Mouse (Mus musculus) heart, postnatal 4 days (tissue): ENCODE data around the gene Pnmt. TPM values are rescaled to one million over a fixed set of nuclear protein-coding genes. Genes with fewer than 3 reads are reported as not detected.

Source experiments
- DNase-seq: peaks from one replicate; pipeline ENCODE4 v3.0.0; 2021
- total RNA-seq, 2 experiments: library from RNA; stranded (reverse); gene quantifications; 2 replicates each; pipeline ENCODE4 v1.2.3; 2021

The Pnmt gene
- total RNA-seq, 2 experiments from 2014 or later = not detected

GRCm38 (mm10) chr11:98384216-98384615 is 2.0 kb upstream of the Pnmt start:
- DNase-seq = no peak

DNA sequence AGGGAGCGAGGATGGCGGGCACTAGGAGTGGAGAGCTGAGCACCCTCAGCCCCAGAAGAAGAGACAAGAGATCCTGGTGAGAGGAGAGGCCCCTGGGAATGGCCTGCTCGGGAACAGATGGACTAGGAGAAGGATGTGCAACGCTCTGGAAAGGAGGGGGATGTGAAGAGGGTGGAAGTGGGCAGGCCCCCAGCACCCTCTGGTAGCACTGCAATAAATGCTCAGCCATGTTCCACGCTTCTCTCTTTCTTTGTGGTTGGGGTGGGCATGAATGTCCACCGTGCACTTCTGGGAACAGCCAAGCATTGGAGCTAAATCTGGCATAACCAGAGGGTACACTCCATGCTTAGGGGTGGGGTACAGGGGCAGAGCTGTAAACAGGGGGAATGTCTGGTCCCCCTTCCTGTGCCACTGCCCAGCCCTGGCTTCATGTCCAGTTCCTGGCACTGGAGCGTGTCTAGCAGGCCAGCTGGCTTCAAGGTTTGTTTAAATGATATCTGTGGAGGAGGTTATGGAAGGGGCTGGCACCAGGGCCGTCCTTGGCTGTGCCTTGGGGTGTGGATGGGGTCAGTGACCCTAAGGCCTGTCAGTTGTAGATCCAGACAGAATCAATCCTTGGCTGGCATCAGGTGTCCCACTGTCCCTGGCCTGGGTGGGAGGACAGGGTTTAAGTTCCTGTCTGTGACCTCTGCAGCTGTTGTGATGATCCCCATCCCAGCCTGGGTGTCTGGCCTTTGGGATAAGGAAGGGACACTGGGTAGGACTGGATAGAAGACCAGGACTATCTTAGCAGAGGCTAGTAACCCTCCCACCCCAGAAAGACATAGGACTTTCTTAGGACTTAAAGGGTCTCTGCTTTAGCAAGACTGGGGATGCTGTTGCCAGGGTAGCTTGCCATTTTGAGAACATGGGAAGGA is 1.3 kb upstream of the Pnmt start:
- DNase-seq = peak; percentile 47

GRCm38 (mm10) chr11:98386596-98386995 is 346 bp downstream of the Pnmt start:
- DNase-seq = no peak

DNA sequence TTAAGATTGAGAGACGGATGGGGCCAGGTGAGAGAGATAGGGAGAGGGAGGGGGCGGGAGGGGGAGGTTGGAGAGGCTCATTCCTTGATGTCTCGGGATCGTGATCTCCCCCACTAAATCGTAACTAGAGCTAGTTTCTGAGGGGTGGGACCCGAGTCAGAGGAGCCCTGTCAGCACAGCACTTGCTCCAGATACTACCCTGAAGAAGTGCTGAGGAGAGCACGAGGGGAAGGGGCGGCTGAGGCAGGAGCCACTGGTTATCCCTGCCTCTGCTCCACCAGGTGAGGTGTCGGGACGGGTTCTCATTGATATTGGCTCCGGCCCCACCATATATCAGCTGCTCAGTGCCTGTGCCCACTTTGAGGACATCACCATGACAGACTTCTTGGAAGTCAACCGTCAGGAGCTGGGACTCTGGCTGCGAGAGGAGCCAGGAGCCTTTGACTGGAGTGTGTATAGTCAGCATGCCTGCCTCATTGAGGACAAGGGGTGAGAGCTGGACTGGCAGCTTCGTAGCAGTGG is 867 bp downstream of the Pnmt start:
- no peak for DNase-seq

GRCm38 (mm10) chr11:98388282-98388681 is 2.0 kb downstream of the Pnmt start:
- DNase-seq = no peak

- peak; percentile 71 for DNase-seq
Measured at GRCm38 (mm10) chr11:98389221-98389780, 3.1 kb downstream of the Pnmt start.

GRCm38 (mm10) chr11:98390141-98390540 is 3.9 kb downstream of the Pnmt start:
- DNase-seq = peak; percentile 4

DNA sequence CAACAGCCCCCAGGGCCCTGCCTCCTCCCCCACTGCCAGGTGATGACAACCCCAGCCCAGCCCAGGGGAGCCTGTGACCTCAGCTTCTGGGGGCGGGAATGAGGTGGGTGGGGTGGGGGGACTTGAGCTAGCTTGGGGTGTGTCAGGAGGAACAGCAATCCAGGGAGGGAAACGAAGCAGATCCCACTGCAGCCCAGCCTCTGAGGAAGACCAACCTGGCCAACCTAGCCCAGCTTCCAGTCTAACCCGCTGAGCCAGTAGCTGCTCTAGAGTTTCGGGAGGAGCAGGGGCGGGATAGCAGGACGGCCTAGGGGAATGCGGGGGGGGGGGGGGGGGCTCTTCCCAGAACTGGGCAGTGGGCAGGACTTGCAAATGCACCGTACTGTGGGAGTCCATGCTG is 5.8 kb downstream of the Pnmt start:
- DNase-seq = no peak

GRCm38 (mm10) chr11:98392645-98393044 is 6.4 kb downstream of the Pnmt start:
- peak; percentile 33 for DNase-seq

DNA sequence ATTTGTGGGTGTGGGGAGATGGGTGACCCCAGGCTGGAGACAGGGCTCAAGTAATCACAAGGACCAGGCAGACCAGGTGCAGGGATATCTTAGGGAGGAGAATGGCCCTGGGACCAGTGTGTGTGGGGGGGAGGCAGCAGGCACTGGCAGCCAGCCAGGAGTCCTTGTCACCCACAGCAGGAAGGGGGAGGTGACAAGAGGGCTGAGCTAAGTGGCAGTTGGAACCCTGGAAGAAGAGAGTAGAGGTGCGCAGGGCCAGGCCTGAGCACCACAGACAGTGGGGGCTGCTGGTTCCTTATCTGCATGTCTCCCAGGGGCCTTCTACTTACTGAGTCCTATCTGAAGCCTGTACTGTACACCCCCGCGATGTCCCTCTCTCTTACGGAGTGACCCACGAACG is 7.1 kb downstream of the Pnmt start:
- DNase-seq = peak; percentile 84

DNA sequence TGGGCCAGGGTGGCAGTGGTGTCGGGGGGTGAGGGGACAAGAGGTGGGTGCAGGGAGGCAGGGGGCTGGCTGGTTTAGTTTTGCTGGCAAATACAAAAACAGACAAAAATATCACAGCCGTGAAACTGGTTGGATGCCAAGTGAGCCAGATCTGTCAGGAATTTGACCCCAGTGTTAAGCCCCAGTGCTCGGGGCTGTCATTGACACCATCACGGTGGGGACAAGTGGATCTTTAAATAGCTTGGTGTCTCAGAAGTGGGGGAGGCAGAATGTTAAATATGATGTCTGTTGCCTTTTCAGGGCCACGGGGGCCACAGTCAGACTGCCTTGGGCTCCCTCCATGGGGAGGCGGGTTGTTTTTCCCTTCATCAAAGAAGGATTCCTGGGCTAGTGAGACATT is 8.1 kb downstream of the Pnmt start:
- DNase-seq = peak; percentile 77

GRCm38 (mm10) chr11:98395041-98395440 is 8.8 kb downstream of the Pnmt start:
- DNase-seq = peak; percentile 80

GRCm38 (mm10) chr11:98397946-98398345 is 11.7 kb downstream of the Pnmt start:
- no peak for DNase-seq

DNA sequence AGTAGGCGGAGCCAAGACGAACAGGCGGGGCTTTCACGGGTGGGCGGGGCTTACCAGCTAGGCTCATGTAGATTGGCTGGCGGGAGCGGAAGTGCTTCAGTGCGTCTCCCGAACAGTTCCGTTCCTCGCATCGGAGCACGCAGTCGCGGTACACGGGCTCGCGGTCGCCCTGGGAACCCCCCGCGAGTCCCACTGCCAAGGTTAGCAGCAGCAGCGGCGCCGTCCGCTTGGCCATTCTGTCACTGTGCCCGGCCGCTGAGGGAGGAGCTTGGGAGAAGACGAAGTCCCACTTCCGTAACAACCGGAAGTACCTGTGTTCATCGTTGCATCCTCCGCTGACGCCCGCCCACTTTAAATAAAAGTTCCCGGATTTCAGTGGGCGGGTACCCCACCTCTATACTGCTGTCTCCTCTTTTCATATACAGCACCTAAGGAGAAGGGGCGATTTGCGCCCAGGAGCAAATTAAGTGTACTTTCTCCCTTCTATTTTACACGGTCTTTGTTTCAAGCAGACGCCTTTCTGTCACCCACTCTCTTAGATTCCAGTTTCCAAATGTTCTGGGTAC is 14.0 kb downstream of the Pnmt start, which contains the start of gene Pgap3:
Gene Pgap3 (minus strand): TSS at position 330 of the 566 bp plus-strand sequence.
- peak; percentile 88 for DNase-seq

DNA sequence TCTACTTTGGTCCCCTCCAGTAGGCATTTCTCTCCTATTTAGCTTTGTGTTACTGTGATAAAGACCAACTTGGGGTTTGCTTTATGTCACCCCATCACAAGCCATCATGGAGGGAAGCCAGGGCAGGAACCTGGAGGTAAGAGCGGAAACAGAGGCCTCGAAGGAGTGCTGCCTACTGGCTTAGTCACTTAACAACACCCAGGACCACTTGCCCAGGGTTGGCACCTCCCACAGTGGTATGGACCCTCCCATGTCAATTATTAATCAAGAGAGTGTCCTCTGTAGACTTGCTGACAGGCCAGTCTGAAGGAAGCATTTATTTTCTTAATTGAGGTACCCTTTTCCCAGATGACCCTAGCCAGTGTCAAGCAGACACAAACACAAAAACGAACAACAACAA is 14.6 kb downstream of the Pnmt start:
- DNase-seq = no peak

GRCm38 (mm10) chr11:98406621-98407020 is 20.4 kb downstream of the Pnmt start:
- no peak for DNase-seq

DNA sequence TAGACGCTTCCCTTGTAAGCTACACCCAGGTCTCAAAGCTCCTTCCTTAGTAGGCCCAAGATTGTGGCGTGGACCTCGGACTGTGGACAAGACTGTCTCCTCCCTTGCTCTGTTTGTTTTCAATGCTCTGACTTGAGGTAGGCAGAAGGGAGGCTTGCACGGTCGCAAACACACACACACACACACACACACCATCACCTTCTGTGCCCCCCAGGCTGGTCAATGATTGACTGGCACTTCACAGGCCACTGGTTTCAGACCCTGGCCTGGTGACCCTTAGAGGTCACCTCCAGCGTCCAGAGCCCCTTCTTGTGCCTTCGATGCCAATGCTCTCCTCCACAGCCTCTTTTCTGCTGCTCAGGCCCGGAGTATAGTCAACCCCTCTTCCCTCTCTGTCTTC is 22.6 kb downstream of the Pnmt start:
- DNase-seq = no peak

DNA sequence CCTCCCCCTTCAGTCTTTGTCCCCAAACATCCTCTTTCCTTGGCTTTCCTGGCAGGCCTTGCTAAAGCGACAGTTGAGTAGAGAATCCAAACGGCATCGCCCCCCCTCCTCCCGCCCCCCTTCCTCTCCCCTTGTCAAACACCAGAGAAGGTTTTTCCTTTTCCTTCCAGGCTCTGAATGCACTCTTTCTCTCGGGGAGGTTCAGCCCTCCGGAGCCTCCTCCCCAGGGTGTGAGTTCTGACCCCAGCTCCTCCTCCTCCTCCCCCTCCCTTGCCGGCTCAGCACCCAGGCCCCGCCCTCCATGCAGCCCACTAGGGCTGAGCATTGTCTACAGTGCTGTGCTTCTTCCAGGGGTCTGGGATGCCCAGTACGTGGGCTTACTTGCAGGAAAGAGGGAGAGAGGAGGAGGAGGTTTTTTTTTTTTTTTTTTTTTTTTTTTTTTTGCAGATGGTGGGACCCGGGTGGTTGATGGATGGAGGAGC is 23.1 kb downstream of the Pnmt start:
- DNase-seq = peak; percentile 48

GRCm38 (mm10) chr11:98412273-98412796 is 26.1 kb downstream of the Pnmt start, which contains the start of gene Erbb2:
Gene Erbb2, plus strand, starts transcription at chr11:98412470.
- DNase-seq = peak; percentile 78

DNA sequence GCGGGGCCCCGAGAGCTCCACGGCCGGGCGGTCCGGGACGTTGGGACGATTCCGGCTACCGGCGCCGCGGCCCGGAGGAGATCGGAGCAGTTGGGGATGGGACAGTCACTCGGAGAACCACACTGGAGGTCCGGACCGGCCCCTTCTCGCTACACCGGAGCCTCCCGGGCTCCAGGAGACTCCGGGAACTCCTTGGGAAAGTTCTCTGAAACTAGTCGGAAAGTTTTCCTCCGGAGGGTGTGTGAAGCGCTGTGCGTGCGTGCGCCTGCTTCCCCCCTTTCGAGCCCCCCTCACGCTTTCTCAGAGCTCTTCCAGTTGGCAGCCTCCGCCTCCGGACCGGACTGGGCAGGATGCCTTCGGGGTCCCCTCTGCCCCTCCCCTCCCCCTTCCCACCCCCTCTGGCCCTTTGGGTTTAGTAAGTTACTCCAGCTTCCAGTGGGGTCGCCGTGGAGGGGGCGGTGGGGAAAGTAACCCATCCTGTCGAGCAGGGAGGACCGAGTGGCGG is 26.6 kb downstream of the Pnmt start:
- DNase-seq = peak; percentile 47

- DNase-seq = no peak
Measured at GRCm38 (mm10) chr11:98413731-98414130, 27.5 kb downstream of the Pnmt start.

- DNase-seq = no peak
Measured at GRCm38 (mm10) chr11:98414162-98414561, 27.9 kb downstream of the Pnmt start.

GRCm38 (mm10) chr11:98417074-98417473 is 30.8 kb downstream of the Pnmt start:
- DNase-seq = no peak
